In genomic region chr19:3467574-3467973, GRCm38 (mm10) we compare ENCODE assay signal across 21 mouse cellular contexts. TPM values are rescaled to one million over a fixed set of nuclear protein-coding genes. Genes with fewer than 3 reads are reported as not detected.
"Had no signal": no experiment of that assay in that cellular context is flagged by ENCODE, and none has a peak within 500 bp of the region (broad histone marks: within the 10 kb centered on the region; RNA-seq: fewer than 3 reads in every experiment).

No protein-coding gene starts in this region.

- DNase-seq: lung, adult 2 months; lung, postnatal 14 days; lung, postnatal 36 days; retina, postnatal 1 day; right cerebral cortex, adult 18-20 months; right cerebral cortex, postnatal 25 days; right cerebral cortex, postnatal 4 days; spleen, adult 18-20 months; thymus, adult 18-20 months; thymus, postnatal 14 days; thymus, postnatal 36 days had no signal

- H3K9ac ChIP-seq: lung, embryonic 15.5 days; midbrain, embryonic 13.5 days; midbrain, embryonic 15.5 days; neural tube, embryonic 12.5 days had no signal

- H3K9me3 ChIP-seq: lung, embryonic 15.5 days; megakaryocyte, embryonic 14.5 days; midbrain, embryonic 13.5 days; midbrain, embryonic 15.5 days; neural tube, embryonic 12.5 days had no signal

- H3K27me3 ChIP-seq: lung, embryonic 15.5 days; megakaryocyte, embryonic 14.5 days; midbrain, embryonic 13.5 days; midbrain, embryonic 15.5 days; neural tube, embryonic 12.5 days had no signal

- H3K4me1 ChIP-seq: lung, embryonic 15.5 days; midbrain, embryonic 13.5 days; midbrain, embryonic 15.5 days; neural tube, embryonic 12.5 days had no signal

- H3K4me2 ChIP-seq: lung, embryonic 15.5 days; midbrain, embryonic 11.5 days; midbrain, embryonic 13.5 days; midbrain, embryonic 15.5 days; neural tube, embryonic 12.5 days had no signal

- ATAC-seq: lung, postnatal 0 days; midbrain, embryonic 13.5 days; midbrain, embryonic 15.5 days had no signal

- H3K4me3 ChIP-seq: lung, embryonic 15.5 days; megakaryocyte, embryonic 14.5 days; midbrain, embryonic 13.5 days; midbrain, embryonic 15.5 days; neural tube, embryonic 12.5 days had no signal

- H3K27ac ChIP-seq: lung, embryonic 15.5 days; macrophage; midbrain, embryonic 13.5 days; midbrain, embryonic 15.5 days; neural tube, embryonic 12.5 days had no signal

RNA-seq across cellular contexts. Expression of gene Gal, which starts 53.2 kb away (rescaled TPM):
- total RNA-seq: monocyte, adult 5-6 weeks; neutrophil, adult 5-6 weeks had no signal
- polyA plus RNA-seq: macrophage had no signal
